Mouse (Mus musculus) left cerebral cortex, adult 18-20 months (tissue): ENCODE data around the gene Pcolce2. TPM values are rescaled to one million over a fixed set of nuclear protein-coding genes. Genes with fewer than 3 reads are reported as not detected.
"Not testable (repeated sequence)": the region's sequence is repeated elsewhere in the genome, so short reads cannot be mapped to it uniquely, and the experiment has no call there.

Source experiments
- DNase-seq, 2 experiments: peaks; one replicate each; pipeline ENCODE4 v3.0.0; 2021 to 2022; ENCODE audit warnings: low spot score in 2 of 2, mixed read lengths in 1 of 2
- long read RNA-seq, 2 experiments: library from polyadenylated mRNA; stranded (forward); transcript quantifications; one replicate each; pipeline ENCODE4 v2.0.0; 2021
- total RNA-seq, 2 experiments: library from RNA; stranded (reverse); gene quantifications; 2 replicates each; pipeline ENCODE4 v1.2.3; 2021

Gene Pcolce2
- 1 to 10 TPM; 2.1 to 3.5 TPM for total RNA-seq
- long read RNA-seq, experiment 1, full-length matches to known transcripts: 2 of 3 reads
- long read RNA-seq, experiment 1, partial matches to known transcripts: 0 of 3 reads
- long read RNA-seq, experiment 1, other reads (novel, unspliced or antisense): 1 of 3 reads
- long read RNA-seq, experiment 2, full-length matches to known transcripts: 1 of 2 reads
- long read RNA-seq, experiment 2, partial matches to known transcripts: 0 of 2 reads
- long read RNA-seq, experiment 2, other reads (novel, unspliced or antisense): 1 of 2 reads

DNA sequence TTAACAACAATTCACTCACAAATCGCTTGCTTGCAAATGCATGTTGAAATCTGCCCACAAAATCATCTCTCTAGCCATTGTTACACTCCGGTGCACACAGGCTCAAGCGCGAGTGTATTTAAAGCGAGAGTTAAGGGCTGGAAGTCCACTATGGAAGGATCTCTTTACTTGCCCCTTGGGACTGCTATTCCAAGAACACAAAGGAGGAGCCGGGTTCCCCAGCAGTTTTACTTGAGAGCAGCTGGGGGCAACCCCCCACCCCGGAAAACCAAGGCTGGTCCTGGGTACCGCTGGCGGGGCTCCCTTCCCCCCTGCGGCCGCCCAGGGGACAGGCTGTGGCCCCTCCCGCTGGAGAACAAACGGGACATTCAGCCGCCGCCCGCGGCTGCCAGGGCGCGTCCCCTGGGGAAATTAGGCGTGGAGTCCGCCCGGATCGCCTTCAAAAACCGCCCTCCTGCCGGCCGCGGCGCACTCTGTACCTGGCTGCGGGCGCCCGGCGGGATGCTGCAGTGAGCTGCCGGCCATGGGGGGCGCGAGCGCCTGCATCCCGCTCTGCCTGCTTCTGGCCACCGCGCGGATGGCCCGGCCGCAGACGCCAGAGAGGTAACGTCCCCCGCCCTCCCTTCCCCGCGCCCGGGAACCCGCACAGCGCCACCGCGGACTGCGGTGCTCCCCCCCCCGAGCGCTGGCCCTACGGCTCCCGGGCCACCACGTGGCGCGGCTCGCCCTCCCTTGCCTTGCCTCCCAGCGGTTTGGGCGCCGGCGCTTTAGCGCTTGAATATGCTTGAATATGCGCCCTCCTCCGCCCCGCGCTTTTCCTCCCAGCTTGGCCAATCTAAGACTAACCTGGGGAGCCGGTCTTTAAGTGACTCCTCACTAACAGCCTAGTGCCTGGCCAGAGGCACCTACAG is at the start of gene Pcolce2:
Gene Pcolce2, plus strand, starts transcription at position 331 of the 911 bp plus-strand sequence.
- peak; percentile 15 to 27 for DNase-seq

DNA sequence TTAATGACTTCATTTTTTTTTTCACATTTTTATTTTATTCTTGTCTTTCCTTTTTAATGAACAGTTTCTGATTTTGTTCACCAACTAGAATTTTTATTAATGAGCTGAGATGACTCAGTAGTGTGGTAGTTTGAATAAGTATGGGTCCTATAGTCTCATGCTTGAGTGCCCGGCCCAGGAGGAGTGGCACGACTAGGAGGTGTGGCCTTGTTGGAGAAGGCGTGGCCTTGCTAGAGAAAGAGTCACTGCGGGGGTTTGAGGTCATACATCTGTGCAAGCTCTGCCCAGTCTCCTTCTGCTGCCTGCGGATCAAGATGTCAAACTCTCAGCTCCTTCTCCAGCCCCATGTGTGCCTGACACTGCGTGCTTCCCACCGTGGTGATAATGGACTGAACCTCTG is 49.3 kb upstream of the Pcolce2 start:
- DNase-seq: no peak

DNA sequence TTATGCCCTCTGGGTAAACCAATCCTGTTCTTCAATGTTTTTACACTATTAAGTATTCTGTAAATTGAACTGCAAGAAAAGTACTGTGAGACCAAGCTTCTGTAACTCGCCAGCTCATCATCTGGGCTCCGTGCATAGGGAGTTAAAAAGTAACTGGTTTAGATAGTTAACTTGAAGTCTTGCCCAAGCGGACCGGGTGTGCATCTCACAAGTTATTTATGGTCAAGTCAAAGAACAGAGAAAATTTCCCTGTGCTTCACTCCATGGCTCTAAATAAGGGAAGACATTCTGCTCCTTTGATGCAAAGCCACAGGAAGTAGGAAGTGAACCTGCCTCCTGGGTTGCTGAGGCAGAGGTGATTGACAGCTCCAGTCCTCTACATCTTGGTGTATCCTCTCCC is 43.1 kb upstream of the Pcolce2 start:
- no peak for DNase-seq

DNA sequence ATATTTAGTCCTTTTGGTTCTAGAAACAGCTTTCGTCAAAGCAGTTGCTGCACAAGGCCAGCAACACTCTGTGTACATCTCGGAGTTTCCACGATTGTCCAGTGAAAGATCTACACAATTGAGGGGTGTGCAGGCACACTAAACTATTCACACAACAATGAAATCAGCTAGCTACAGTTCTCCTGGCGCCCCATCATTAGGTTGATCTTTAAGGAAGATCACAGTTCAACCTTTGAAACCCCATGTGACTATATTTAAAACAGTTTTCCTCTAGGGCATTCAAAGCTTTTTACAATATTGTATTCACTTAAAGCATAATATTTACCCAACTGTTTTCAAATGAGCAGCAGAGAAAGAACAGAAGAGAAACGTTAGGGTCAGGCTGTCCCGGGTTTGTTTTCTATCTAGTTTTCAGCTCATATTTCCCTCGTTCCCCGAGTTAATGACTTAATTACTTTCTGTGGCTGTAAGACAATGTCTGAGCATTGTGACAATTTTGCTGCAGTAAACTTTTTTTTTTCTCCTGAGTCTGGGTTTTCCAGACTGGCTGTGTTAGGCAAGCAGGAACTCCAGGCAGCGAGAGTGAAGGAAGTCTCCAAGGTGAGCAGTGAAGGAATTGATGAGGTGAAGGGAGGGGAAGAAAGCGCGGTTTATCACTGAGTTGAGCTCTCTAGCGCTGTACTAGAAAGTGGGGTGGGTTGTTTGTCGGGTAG is 39.8 kb upstream of the Pcolce2 start:
- DNase-seq: no peak

DNA sequence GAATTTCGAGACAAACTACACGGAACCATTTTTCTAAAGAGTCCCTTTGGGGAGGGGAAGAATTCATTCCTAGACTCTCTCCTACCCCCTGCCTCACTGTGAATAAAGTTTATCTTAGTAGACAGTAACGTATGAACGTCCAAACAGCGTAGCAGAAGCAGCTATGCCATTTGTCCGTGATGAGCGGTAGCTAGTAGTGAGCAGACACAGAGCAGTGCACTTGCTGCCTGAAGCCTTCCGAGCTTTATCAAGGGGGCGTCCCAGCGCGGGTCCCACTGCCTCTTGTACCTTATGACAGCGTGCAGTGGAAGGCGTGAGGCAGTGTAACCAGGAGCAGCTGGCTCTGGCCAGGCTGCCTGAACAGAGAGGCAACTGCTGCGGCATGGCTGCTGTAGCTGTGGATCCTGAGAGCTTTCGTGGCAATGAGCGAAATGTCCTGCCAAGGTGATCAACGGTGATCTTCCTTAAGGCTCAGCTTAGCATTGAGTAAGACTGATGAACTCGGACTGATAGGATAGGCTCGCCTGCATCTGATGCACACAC is 39.2 kb upstream of the Pcolce2 start:
- no peak for DNase-seq

DNA sequence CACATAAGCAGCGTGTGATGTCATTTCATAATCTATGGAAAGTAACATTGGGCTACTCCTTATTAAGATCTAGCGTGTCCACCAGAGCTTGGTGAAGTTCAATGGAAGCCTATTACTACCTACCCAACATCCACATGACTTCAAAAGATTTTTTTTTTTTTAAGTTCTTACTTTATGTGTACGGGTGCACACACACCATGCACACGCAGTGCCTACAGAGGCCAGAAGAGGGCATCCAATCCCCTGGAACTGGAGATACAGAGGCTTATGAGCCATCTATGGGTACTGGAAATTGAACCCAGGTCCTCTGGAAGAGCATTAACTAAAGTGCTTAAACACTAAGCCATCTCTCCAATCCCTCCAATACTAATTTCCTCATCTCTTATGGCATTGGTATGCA is 38.0 kb upstream of the Pcolce2 start:
- no peak for DNase-seq

DNA sequence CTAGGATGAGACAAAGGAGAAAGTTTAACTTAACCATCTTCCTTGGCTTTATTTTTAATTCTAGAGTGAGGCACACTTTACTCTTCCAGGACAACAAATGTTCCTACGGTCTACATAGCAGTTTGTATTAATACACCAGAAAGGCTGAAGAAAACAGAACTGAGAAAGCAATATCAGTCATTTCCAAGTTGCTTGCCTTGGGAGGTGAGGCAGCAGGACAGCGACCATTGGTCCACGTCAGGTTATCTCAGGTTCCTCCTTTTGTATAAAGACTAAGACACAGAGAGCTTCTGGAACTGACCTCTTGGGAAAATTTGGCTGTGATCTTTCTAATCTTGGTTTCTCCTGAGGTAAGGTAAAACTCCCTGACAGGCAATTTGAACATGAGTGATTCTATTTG is 34.6 kb upstream of the Pcolce2 start:
- DNase-seq: no peak

DNA sequence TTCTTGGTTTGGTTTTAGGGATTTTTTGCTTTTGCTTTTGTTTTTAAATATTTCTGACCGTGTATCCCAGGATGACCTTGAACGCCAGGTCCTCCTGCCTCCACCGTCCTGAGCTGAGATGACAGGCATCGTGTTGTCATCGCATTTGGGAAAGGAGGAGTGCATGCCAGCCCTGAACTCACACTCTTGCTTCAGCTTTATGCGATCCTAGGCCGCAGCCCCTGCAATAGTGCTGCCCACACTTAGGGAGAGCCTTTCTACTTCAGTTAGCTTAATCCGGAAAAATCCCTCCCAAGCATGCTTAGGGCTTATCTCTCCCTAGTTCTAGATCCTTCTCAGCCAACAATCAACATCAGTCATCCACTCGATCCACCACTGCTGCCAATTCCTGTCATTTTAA is 34.1 kb upstream of the Pcolce2 start:
- no peak for DNase-seq

DNA sequence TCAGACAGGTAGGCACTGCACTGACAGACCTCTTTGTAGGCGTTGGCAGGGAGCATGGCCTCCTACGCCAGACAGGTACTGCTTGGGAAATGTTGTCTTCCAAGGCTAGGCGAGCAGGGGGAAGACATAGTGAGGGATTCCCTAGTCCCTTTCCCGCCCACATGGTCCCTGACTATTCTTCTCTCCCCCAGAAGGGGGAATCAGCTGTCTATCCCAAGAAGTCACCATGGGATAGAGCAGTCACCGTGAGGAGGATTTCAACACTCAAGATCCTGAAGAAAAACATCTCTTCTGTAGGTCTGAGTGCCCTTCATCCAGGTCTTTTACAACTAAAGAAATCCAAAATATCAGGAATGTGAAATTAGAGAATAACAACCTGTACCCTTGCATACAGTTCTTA is 30.2 kb upstream of the Pcolce2 start:
- DNase-seq: no peak

DNA sequence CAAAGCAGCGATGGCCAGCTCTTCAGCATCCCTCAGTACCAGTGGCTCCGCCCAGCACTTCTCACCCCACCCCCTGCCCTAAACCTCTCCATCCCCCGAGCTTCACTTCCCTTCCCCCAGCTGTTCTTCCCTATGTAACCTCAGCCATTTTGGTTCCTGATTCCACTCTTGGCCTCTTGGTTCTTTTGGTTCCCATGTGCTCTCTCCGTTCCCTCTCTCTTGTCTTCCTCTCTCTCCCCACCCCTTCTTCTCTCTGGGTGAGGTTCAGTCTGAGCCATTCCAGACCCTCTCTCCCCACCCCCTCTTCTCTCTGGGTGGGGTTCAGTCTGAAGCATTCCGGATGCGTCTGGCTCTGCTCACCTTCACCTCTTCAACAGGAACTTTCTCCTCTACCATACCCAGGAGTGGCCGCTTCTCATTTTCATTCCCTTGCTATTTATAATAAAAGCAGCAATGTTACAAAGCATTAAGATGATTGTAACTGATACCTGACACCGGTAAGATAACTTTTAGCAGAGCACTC is 25.1 kb upstream of the Pcolce2 start:
- DNase-seq: no peak

DNA sequence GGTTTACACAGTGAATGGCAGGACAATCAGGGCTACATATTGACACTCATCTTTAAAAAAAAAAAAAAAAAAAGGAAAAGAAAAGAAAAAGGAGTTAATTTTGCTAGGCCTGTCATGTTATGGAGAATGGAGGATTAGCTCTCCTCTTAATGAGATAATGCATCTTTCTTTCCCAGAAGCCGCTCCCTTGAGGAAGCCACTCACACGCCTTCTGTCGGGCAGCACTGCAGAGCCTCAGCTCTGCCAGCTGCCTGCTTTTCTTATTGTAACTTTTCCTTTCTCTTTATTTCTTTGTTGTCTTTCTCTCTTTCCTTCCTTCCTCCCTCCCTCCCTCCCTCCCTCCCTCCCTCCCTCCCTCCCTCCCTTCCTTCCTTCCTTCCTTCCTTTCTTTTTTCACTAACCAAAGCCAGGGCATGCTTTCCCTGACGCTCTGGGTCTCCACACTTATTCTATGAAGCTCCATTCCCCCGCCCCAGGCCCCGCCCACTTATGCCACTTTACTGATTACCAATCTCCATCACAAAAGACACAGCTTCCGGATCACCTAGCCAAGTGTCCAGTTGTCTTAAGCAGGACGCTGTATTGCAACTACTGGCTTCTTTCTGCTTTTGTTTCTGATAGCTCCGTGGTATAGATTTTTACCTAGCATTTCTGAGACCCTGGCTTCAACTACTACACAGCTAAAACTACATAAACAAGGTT is 23.8 kb upstream of the Pcolce2 start:
- no peak for DNase-seq

DNA sequence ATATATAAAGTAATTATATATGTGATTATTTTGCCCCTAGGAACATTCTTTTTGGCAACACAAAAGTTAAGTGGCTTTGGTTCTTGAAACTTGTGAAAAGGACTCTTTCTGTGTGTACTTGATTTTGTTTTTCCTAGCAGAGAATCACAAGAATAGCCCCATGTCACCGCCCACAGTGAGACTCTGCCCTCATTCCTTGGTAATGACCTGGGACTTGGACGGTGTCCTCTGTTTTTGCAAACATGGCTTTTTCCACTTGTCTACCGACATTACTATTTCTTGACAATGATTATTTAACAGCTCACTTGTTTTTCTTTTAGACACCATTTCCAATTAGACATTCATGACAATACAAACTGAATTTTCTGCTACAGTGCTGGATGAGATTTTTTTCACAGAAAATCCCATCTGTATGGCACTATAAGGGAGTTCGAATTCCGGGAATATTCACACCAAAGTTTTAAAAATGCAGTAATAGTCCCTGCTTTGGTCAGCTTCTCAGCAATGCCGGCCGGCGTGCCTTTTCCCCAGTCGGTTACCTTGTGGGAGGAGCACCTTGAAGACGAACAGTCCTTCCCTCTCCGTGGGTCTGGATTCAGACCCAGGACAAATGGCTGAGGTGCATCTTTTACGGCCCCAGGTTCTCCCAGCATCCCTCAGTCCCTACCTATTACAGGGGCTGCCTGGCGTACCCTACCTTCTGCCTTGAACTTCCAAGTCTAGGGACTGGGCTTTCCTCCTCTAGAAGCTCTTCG is 22.4 kb upstream of the Pcolce2 start:
- no peak for DNase-seq

DNA sequence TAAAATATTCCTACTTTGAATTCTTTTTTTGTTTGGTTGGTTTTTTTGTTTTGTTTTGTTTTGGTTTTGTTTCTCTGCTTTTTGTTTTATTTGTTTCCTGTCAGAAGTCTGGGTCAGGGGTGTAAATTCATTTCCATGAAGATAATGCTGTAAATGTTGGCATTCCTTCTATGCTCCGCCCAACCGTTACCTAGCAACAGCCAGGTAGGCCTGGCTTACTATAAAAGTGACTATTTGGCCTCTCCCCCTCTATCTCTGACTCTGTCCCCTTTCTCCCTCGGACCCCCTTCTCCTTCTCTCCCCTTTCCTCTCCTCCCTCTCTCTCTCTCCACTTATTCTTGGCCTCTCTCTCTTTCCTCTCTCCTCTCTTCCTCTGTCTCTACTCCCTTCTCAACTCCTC is 21.4 kb upstream of the Pcolce2 start:
- DNase-seq: no peak

DNA sequence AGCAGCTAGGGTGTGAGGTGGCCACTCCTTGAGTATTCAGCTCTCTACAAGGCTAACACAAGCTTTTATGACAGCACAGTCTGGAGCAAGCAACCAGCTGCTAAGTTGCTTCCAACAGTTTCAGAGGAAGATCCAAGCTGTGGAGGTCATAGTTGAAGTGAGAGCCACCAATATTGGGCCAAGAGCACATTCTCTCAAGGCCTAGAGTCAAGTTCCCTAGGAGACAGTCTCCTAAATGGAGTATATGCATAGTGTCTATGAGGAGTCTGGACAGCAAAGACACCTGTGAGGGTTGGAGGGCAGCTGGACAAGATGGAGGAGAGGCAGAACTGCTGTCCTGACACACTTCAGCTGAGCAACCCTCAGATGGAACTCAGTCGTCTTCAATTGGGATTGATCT is 18.8 kb upstream of the Pcolce2 start:
- no peak for DNase-seq

DNA sequence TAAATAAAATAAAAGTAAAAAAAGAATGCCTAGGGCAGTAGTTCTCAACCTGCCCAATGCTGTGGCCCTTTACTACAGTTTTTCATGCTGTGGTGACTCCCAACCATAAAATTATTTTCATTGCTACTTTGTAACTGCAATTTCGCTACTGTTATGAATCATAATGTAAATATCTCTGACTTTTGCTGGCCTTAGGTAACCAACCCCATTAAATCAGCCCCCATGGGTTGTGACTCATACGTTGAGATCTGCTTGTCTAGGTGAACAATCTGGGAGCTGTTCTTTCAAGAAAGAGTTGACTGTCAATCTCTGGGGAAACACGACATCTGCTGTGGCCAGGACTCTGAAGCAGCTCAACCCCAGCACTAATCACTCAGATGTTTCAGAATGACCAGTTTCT is 13.3 kb upstream of the Pcolce2 start:
- DNase-seq: no peak

DNA sequence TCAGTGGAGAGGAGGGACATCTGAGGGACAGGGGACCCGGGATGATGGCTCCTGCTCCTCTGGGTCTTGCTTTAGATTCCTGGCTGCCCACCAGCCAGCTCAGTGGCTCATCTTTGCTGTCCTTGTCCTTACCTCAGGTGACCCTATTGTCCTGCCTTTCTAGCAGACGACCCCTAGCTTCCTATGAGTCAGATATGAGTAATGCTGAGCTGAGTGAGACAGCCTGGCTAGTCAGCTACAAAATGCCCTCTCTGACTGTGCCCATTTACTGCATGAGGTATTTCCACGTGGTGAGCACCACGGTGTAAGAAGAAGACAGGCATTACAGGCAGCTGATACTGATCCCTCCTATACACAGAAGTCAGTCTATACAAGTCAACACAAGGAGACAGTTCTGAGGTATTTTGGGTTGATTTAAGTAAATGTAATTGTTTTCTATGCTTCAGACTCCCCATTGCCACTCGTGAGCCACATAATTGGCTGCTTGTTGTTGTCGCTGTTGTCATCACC is 8.9 kb upstream of the Pcolce2 start:
- DNase-seq: no peak

DNA sequence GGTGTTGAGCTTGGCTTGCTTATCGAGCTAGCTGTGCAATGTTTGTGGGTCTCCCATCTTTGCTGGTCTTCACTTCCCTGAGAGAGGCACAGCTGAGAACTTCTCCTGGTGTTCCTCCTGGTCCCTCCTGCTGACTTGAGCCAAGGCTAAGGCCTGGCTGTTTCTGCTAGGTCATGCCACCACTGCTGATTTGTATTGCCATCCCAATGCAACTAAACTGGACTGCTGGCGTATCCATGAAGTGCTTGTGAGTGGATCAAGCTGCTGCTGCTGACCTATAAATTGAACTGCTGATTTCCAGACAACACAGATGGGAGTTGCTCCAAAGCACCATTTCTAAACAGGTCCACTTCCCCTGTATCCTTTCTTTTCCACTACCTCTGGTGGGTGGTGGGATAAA is 7.8 kb upstream of the Pcolce2 start:
- not testable (repeated sequence) for DNase-seq

DNA sequence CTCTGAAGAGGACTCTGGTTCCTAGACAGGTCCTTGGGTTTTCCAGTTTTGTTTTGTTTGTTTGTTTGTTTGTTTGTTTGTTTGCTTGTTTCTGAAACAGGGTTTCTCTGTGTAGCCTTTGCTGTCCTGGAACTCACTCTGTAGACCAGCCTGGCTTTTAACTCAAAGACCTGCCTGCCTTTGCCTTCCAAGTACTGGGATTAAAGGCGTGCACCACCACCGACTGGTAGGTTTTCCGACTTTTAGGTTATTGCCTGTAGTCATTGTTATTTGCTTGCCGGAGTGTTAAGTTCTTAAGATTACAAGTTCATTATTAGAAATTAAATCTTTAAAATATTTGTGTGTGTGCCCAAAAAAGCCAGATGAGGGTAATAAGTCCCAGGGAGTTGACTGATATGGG is 1.0 kb upstream of the Pcolce2 start:
- no peak for DNase-seq

DNA sequence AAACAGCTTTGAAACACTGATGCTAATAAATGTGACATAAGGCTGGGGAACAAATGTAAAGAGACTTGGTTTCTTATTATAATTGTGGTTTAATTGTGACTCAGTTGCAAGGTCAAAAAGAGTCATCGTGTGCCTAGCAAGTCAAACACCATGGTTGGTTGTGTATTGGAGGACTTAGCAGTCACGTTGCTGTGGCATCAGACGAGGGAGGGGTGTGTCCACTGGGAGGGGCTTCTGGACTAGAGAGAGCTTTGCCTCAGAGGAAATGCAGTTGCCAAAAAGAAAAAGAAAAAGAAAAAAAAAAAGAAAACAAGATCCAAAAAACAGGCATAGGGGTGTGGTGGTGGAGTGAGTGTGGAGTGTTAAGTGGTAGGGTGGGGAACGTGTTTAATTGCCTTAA is 2.5 kb downstream of the Pcolce2 start:
- no peak for DNase-seq

DNA sequence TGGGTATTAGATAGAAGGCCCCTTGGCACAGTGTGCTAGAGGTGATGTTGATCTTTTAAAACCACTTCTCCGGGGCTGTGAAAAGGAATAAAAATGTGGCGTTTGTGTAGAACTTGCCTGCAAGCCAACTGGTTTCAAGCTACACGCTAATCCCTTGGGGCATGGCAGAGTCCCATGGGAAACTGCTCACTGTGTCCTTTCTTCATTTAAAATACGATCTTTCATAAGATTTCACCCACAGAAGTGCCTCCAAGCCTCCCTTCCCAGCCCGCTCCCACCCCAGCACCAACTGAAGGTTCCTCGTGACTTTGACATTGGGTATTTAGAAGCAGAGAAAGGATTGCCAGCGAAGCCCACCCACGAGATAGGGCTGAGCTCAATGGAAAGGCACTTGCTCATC is 8.5 kb downstream of the Pcolce2 start:
- no peak for DNase-seq
